Mouse (Mus musculus) stomach, postnatal 0 days (tissue): ENCODE data around the gene Vmn1r50. TPM values are rescaled to one million over a fixed set of nuclear protein-coding genes. Genes with fewer than 3 reads are reported as not detected.
"Not testable (repeated sequence)": the region's sequence is repeated elsewhere in the genome, so short reads cannot be mapped to it uniquely, and the experiment has no call there.

Source experiments
- ATAC-seq: fragments of 200-750 bp; cut with Nextera tagmentation; 2 replicates; pipeline ENCODE4 v1.8.0; 2017; ENCODE audit not compliant: low FRiP score, low TSS enrichment
- DNase-seq: peaks from one replicate; pipeline ENCODE4 v3.0.0-alpha.2; 2016; ENCODE audit warnings: low spot score
- H3K27ac ChIP-seq: fragments of 300-500 bp; sonication (generic); replicated peaks from 2 replicates; pipeline ENCODE4 v1.5.1; 2014; ENCODE audit warnings: mild to moderate bottlenecking, control low read depth
- H3K27me3 ChIP-seq: fragments of 300-500 bp; sonication (generic); 2 replicates; pipeline ENCODE4 v1.6.1; 2014; ENCODE audit warnings: low read length; ENCODE audit not compliant: control insufficient read depth, insufficient read depth
- H3K36me3 ChIP-seq: fragments of 300-500 bp; sonication (generic); 2 replicates; pipeline ENCODE4 v1.6.1; 2014; ENCODE audit warnings: low read length, mixed read lengths; ENCODE audit not compliant: control insufficient read depth, insufficient read depth
- H3K4me1 ChIP-seq: fragments of 300-500 bp; sonication (generic); replicated peaks from 2 replicates; pipeline ENCODE4 v1.6.1; 2014; ENCODE audit warnings: antibody characterized with exemption; ENCODE audit not compliant: control insufficient read depth, insufficient read depth
- H3K4me2 ChIP-seq: fragments of 300-500 bp; sonication (generic); replicated peaks from 2 replicates; pipeline ENCODE4 v1.6.1; 2014; ENCODE audit warnings: low read depth, mild to moderate bottlenecking, control low read depth, moderate library complexity
- H3K4me3 ChIP-seq: fragments of 300-500 bp; sonication (generic); 2 replicates; pipeline ENCODE4 v1.5.1; 2014; ENCODE audit warnings: low read depth, low read length, control low read depth
- H3K9ac ChIP-seq: fragments of 300-500 bp; sonication (generic); 2 replicates; pipeline ENCODE4 v1.6.1; 2014; ENCODE audit warnings: mild to moderate bottlenecking, low read length, control low read depth, mixed read lengths
- H3K9me3 ChIP-seq: fragments of 300-500 bp; sonication (generic); 2 replicates; pipeline ENCODE4 v1.6.1; 2016; ENCODE audit warnings: low read length; ENCODE audit not compliant: control insufficient read depth
- CTCF ChIP-seq: IDR thresholded peaks from 2 replicates; pipeline ENCODE4 v1.5.1; 2016; ENCODE audit warnings: antibody characterized with exemption, low read depth, mild to moderate bottlenecking, moderate library complexity
- EP300 ChIP-seq: optimal IDR thresholded peaks from 2 replicates; pipeline ENCODE3; 2016; ENCODE audit warnings: antibody characterized with exemption
- WGBS: fragments of 180-500 bp; shearing (Covaris S2); extraction: QIAGEN DNeasy Blood & Tissue Kit; methylation state at CpG from one replicate; pipeline ENCODE4 v1.1.7; 2014; 5-methylcytosine and 5-hydroxymethylcytosine counted together
- polyA plus RNA-seq: library from polyadenylated mRNA; unstranded; fragments of >200 nt; fragmentation: Nextera tagmentation; extraction: Ambion mirVana; gene quantifications from 2 replicates; pipeline ENCODE4 v1.2.1, GENCODE M21; 2015

Gene Vmn1r50
- polyA plus RNA-seq = not detected in 2 replicates

GRCm38 (mm10) chr6:90101130-90101529, at the start of gene Vmn1r50:
Vmn1r50 (plus strand) TSS chr6:90101430.
- Histone ChIP-seq H3K9ac (no peak within 1 kb of the TSS), H3K4me2 (no peak within 1 kb of the TSS), H3K9me3 (no peaks in the 10 kb centered on the region), H3K4me1 (no peaks in the 10 kb centered on the region), H3K27ac (no peak within 1 kb of the TSS), H3K36me3 (no peaks in the 10 kb centered on the region), H3K4me3 (no peak within 1 kb of the TSS), H3K27me3 (no peaks in the 10 kb centered on the region)
- WGBS = 59% methylated on average over 2 of the region's 2 CpGs
- DNase-seq (no peak), ATAC-seq (no peak)
- no peak for TF ChIP-seq CTCF
- TF ChIP-seq EP300 = no peak

DNA sequence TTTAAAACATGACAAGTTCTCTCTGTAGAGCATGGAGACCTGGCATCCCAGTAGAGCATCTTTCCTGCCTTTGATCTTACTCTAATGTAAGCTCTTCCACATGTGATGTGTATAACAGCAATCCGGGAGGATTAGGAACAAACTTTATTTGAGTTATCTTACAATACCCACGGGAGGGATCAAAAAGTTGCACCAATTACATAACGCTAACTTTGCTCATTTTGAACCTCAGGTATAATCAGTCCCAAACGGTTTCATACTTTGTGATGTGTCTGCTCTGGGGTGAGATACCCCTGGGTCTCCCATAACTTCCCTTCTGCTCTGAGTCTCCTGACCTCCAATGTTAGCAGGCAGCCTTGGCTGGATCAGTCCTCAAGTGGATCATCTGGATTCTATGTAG, 22.8 kb upstream of the Vmn1r50 start, which contains the start of gene Vmn1r49:
Gene Vmn1r49 (minus strand): TSS at position 101 of the 400 bp plus-strand sequence.
- H3K9me3 ChIP-seq = no peaks in the 10 kb centered on the region
- H3K36me3 ChIP-seq = no peaks in the 10 kb centered on the region
- H3K4me3 ChIP-seq = no peak within 1 kb of the TSS
- ATAC-seq (no peak), DNase-seq (no peak)
- no peak within 1 kb of the TSS for H3K27ac ChIP-seq
- no peak within 1 kb of the TSS for H3K9ac ChIP-seq
- 75% methylated on average over 4 of the region's 4 CpGs for WGBS
- H3K4me2 ChIP-seq = no peak within 1 kb of the TSS
- TF ChIP-seq CTCF (no peak), EP300 (no peak)
- no peaks in the 10 kb centered on the region for H3K27me3 ChIP-seq
- H3K4me1 ChIP-seq = no peaks in the 10 kb centered on the region

DNA sequence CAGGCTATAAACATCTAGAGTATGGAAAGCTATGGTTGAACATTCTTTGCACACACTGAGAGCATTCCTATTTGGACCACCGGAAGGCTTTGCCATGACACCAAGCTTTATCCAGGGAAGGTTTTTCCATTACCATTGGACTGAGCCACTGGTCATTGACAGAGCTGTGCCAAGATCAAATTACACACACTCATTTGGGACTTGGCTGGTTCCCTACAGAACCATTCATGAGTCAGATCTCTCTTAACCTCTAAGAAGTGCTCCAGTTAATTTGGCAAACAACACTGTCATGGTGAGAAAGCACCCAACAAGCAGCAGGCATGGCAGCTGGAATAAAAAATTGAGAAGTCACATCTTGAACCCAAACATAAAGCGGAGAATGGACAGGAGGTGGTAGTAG, 664 bp upstream of the Vmn1r50 start:
- H3K27ac ChIP-seq = no peak overlapping the region
- DNase-seq (no peak), ATAC-seq (no peak)
- H3K4me1 ChIP-seq = no peaks in the 10 kb centered on the region
- no peak overlapping the region for H3K4me2 ChIP-seq
- 87% methylated on average over 2 of the region's 2 CpGs for WGBS
- H3K27me3 ChIP-seq = no peaks in the 10 kb centered on the region
- no peaks in the 10 kb centered on the region for H3K36me3 ChIP-seq
- no peak for TF ChIP-seq EP300
- no peak for TF ChIP-seq CTCF
- no peaks in the 10 kb centered on the region for H3K9me3 ChIP-seq
- no peak overlapping the region for H3K9ac ChIP-seq
- no peak overlapping the region for H3K4me3 ChIP-seq

DNA sequence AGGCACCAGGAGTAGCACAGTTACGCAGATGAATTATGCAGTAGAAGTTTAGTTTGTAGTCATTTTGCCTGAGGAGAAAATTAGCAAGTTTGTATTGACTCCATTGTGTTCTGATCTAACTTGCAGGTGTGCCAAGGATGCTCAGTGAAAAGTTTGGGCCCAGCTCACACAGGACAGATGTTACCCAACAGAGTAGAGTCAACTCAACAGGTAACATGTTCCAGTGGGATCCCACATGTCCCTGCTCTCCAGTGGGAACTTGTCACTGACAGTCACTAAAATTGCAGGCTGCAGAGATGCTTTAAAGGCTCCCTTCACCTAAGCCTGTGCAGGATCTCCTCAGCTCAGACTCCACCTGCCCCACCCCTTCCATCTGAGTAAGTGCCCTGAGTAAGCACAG, 21.1 kb downstream of the Vmn1r50 start, which contains the start of gene Vmn1r51:
Gene Vmn1r51 (plus strand): TSS at position 301 of the 400 bp plus-strand sequence.
- not testable (repeated sequence) for H3K9ac ChIP-seq, H3K27ac ChIP-seq, H3K9me3 ChIP-seq, H3K36me3 ChIP-seq, H3K27me3 ChIP-seq, H3K4me1 ChIP-seq, ATAC-seq, DNase-seq, H3K4me2 ChIP-seq, H3K4me3 ChIP-seq
- WGBS = 90% methylated on average over 1 of the region's 1 CpGs

Other genes with a start within 250 kb of the Vmn1r50 start
- not detected in 2 replicates for gene Vmn1r42, start 225.0 kb upstream of the Vmn1r50 start, polyA plus RNA-seq
- 0.11 and 0.12 TPM in 2 replicates for gene Vmn1r43, start 225.0 kb upstream of the Vmn1r50 start, polyA plus RNA-seq
- not detected in 2 replicates for gene Vmn1r44, start 217.8 kb upstream of the Vmn1r50 start, polyA plus RNA-seq
- 0.05 TPM in 1 of 2 replicates, not detected in the other for gene Vmn1r45, start 160.8 kb upstream of the Vmn1r50 start, polyA plus RNA-seq
- 0.01 TPM in 1 of 2 replicates, not detected in the other for gene Vmn1r46, start 132.1 kb upstream of the Vmn1r50 start, polyA plus RNA-seq
- gene Vmn1r47, start 85.3 kb upstream of the Vmn1r50 start, polyA plus RNA-seq = not detected in 2 replicates
- gene Vmn1r48, start 64.6 kb upstream of the Vmn1r50 start, polyA plus RNA-seq = not detected in 2 replicates
- gene Vmn1r49, start 22.9 kb upstream of the Vmn1r50 start, polyA plus RNA-seq = 0.04 TPM in 1 of 2 replicates, not detected in the other
- gene Vmn1r51, start 21.2 kb downstream of the Vmn1r50 start, polyA plus RNA-seq = not detected in 2 replicates
- not detected in 2 replicates for gene Vmn1r52, start 73.4 kb downstream of the Vmn1r50 start, polyA plus RNA-seq
- not detected in 2 replicates for gene V1ra8, start 101.4 kb downstream of the Vmn1r50 start, polyA plus RNA-seq
- not detected in 2 replicates for gene Vmn1r53, start 123.0 kb downstream of the Vmn1r50 start, polyA plus RNA-seq
- gene Vmn1r54, start 144.9 kb downstream of the Vmn1r50 start, polyA plus RNA-seq = not detected in 2 replicates
- gene BC048671, start 199.8 kb downstream of the Vmn1r50 start, polyA plus RNA-seq = 0.28 and 0.33 TPM in 2 replicates
- gene Chst13, start 223.8 kb downstream of the Vmn1r50 start, polyA plus RNA-seq = 0.40 and 0.87 TPM in 2 replicates
- 0.16 and 0.33 TPM in 2 replicates for gene Uroc1, start 231.9 kb downstream of the Vmn1r50 start, polyA plus RNA-seq